In genomic region chr15:75060505-75060904, GRCm38 (mm10) we compare ENCODE assay signal across 9 mouse cellular contexts. TPM values are rescaled to one million over a fixed set of nuclear protein-coding genes. Genes with fewer than 3 reads are reported as not detected.
DNase-seq lines count a peak whose midpoint lies in the region; ATAC-seq and TF ChIP-seq lines count a peak whose summit lies in the region.
"Had no signal": no experiment of that assay in that cellular context is flagged by ENCODE, and none has a peak within 500 bp of the region (broad histone marks: within the 10 kb centered on the region; RNA-seq: fewer than 3 reads in every experiment).

No protein-coding gene starts in this region.

- H3K4me1 ChIP-seq in cortical plate, adult 2 months (ENCODE audit: control insufficient read depth, insufficient read depth, low read length), result no peaks in the 10 kb centered on the region
- H3K4me1 ChIP-seq in lung, postnatal 0 days (ENCODE audit: insufficient read depth, low read depth, low read length), result no peaks in the 10 kb centered on the region
- no peaks in the 10 kb centered on the region for H3K4me1 ChIP-seq in stomach, postnatal 0 days (replicated peaks; ENCODE audit: control insufficient read depth, insufficient read depth)
- H3K4me1 ChIP-seq: limb, embryonic 15.5 days had no signal

- no peaks in the 10 kb centered on the region for H3K36me3 ChIP-seq in lung, postnatal 0 days (ENCODE audit: insufficient read depth, low read length)
- H3K36me3 ChIP-seq in stomach, postnatal 0 days (ENCODE audit: control insufficient read depth, insufficient read depth, low read length), result no peaks in the 10 kb centered on the region
- H3K36me3 ChIP-seq: limb, embryonic 15.5 days had no signal

- H3K27ac ChIP-seq in cortical plate, adult 2 months (ENCODE audit: insufficient read depth, low read length), result no peak overlapping the region
- no peak overlapping the region for H3K27ac ChIP-seq in lung, postnatal 0 days (ENCODE audit: low read length)
- no peak overlapping the region for H3K27ac ChIP-seq in stomach, postnatal 0 days (replicated peaks)
- H3K27ac ChIP-seq: limb, embryonic 15.5 days had no signal

- no peak for ATAC-seq in lung, postnatal 0 days
- ATAC-seq in stomach, postnatal 0 days (ENCODE audit: low FRiP score, low TSS enrichment), result no peak

- TF ChIP-seq CTCF in cortical plate, adult 2 months (IDR thresholded peaks at IDR 0.05; ENCODE audit: extremely low read depth, insufficient read depth, low read length), result peak; percentile 64
- peak; percentile 88 for TF ChIP-seq CTCF in lung, postnatal 0 days (IDR thresholded peaks at IDR 0.05)
- peak; percentile 84 for TF ChIP-seq CTCF in stomach, postnatal 0 days (IDR thresholded peaks at IDR 0.05; ENCODE audit: low read depth)

- no peaks in the 10 kb centered on the region for H3K27me3 ChIP-seq in lung, postnatal 0 days (replicated peaks; ENCODE audit: insufficient read depth, low read length)
- H3K27me3 ChIP-seq in stomach, postnatal 0 days (ENCODE audit: control insufficient read depth, insufficient read depth, low read length), result no peaks in the 10 kb centered on the region
- H3K27me3 ChIP-seq: limb, embryonic 15.5 days had no signal

- H3K4me3 ChIP-seq in cortical plate, adult 2 months (ENCODE audit: insufficient read depth, low read length), result no peak overlapping the region
- H3K4me3 ChIP-seq in lung, postnatal 0 days (ENCODE audit: low read depth, low read length), result no peak overlapping the region
- H3K4me3 ChIP-seq in stomach, postnatal 0 days (ENCODE audit: low read depth, low read length), result no peak overlapping the region
- H3K4me3 ChIP-seq: limb, embryonic 15.5 days had no signal

- H3K9ac ChIP-seq in lung, postnatal 0 days (replicated peaks; ENCODE audit: low read depth), result no peak overlapping the region
- H3K9ac ChIP-seq in stomach, postnatal 0 days (ENCODE audit: low read length), result no peak overlapping the region
- H3K9ac ChIP-seq: limb, embryonic 15.5 days had no signal

- no peak for TF ChIP-seq POLR2A in cortical plate, adult 2 months (IDR thresholded peaks at IDR 0.05; ENCODE audit: extremely low read depth, insufficient read depth, low read length)

- TF ChIP-seq EP300 in lung, postnatal 0 days (IDR thresholded peaks at IDR 0.05), result no peak
- no peak for TF ChIP-seq EP300 in stomach, postnatal 0 days (optimal IDR thresholded peaks at IDR 0.05)

- DNase-seq in frontal cortex, postnatal 36 days (ENCODE audit: low spot score in 2 of 2), result peak; percentile 22 to 25
- DNase-seq in frontal cortex, postnatal 25 days (ENCODE audit: low spot score in 2 of 2), result no peak
- DNase-seq in 3T3-L1 (ENCODE audit: low read depth, low spot score) (peak; percentile 64), WW6 (ENCODE audit: low read depth, low spot score) (peak; percentile 7)
- peak; percentile 70 for DNase-seq in kidney, adult 9 months
- DNase-seq in lung, postnatal 0 days (ENCODE audit: low spot score), result peak; percentile 60
- peak; percentile 56 for DNase-seq in stomach, postnatal 0 days (ENCODE audit: low spot score)

- no peaks in the 10 kb centered on the region for H3K9me3 ChIP-seq in lung, postnatal 0 days (ENCODE audit: low read length)
- no peaks in the 10 kb centered on the region for H3K9me3 ChIP-seq in stomach, postnatal 0 days (ENCODE audit: control insufficient read depth, low read length)
- H3K9me3 ChIP-seq: limb, embryonic 15.5 days had no signal

- H3K4me2 ChIP-seq in lung, postnatal 0 days (replicated peaks; ENCODE audit: low read depth, low read length), result no peak overlapping the region
- no peak overlapping the region for H3K4me2 ChIP-seq in stomach, postnatal 0 days (replicated peaks; ENCODE audit: low read depth)
- H3K4me2 ChIP-seq: limb, embryonic 15.5 days had no signal

RNA-seq across cellular contexts. Expression of gene Ly6c1, which starts 11.9 kb away (rescaled TPM):
- polyA plus RNA-seq in cortical plate, adult 2 months (2012; rRNA removed), result 201 and 222 TPM in 2 replicates
- 363 and 479 TPM in 2 replicates for polyA plus RNA-seq in lung, postnatal 0 days (2015; fragmentation: Nextera tagmentation; extraction: Ambion mirVana)
- 34.4 and 37.0 TPM in 2 replicates for polyA plus RNA-seq in stomach, postnatal 0 days (2015; fragmentation: Nextera tagmentation; extraction: Ambion mirVana)

RNA-seq across cellular contexts. Expression of gene Ly6c2, which starts 51.3 kb away (rescaled TPM):
- 0.70 and 0.81 TPM in 2 replicates for polyA plus RNA-seq in cortical plate, adult 2 months (2012; rRNA removed)
- 30.5 and 47.7 TPM in 2 replicates for polyA plus RNA-seq in lung, postnatal 0 days (2015; fragmentation: Nextera tagmentation; extraction: Ambion mirVana)
- 1.0 and 1.6 TPM in 2 replicates for polyA plus RNA-seq in stomach, postnatal 0 days (2015; fragmentation: Nextera tagmentation; extraction: Ambion mirVana)

Comparison
In these comparisons a context has a peak if more than half of its experiments do, and no peak if none do; other contexts are left out.
1. DNase-seq: peak in frontal cortex, postnatal 36 days (2 of 2), 3T3-L1 (single experiment), WW6 (single experiment), kidney, adult 9 months (single experiment), lung, postnatal 0 days (single experiment) and stomach, postnatal 0 days (single experiment); none in frontal cortex, postnatal 25 days (0 of 2).
2. RNA of gene Ly6c2, which starts 51.3 kb away (polyA plus RNA-seq): 30.5 to 47.7 TPM in lung, postnatal 0 days; 1.0 to 1.6 TPM in stomach, postnatal 0 days and 0.70 to 0.81 TPM in cortical plate, adult 2 months; every median in the first group is over 10 times any median in the second.
3. Peak in every context shown above with its lines, with median percentiles within 50 percentile points of each other: CTCF ChIP-seq.